Mouse (Mus musculus) ES-Bruce4 (cell line): ENCODE measurements around the gene 4930415O20Rik. TPM values are rescaled to one million over a fixed set of nuclear protein-coding genes. Genes with fewer than 3 reads are reported as not detected.
A peak's percentile ranks its signal among the peaks of the same experiment; 100 is the strongest.

ENCODE experiments used
- H3K27ac ChIP-seq: 2 replicates; pipeline ENCODE4 v1.5.1; 2012; ENCODE audit warnings: low read length, inconsistent platforms; ENCODE audit not compliant: insufficient read depth
- H3K27me3 ChIP-seq: 2 replicates; pipeline ENCODE4 v1.6.1; 2012; ENCODE audit warnings: mild to moderate bottlenecking, low read length, inconsistent platforms; ENCODE audit not compliant: control insufficient read depth, poor library complexity, insufficient read depth, severe bottlenecking
- H3K36me3 ChIP-seq: 2 replicates; pipeline ENCODE4 v1.6.1; 2012; ENCODE audit warnings: inconsistent platforms, mild to moderate bottlenecking, low read length, moderate library complexity; ENCODE audit not compliant: control insufficient read depth, poor library complexity, insufficient read depth, severe bottlenecking
- H3K4me1 ChIP-seq: one replicate; pipeline ENCODE4 v1.8.1; 2011; ENCODE audit warnings: low read length; ENCODE audit not compliant: control insufficient read depth, insufficient read depth
- H3K4me3 ChIP-seq: 2 replicates; pipeline ENCODE4 v1.5.1; 2011; ENCODE audit warnings: low read depth, mild to moderate bottlenecking, low read length
- H3K9ac ChIP-seq: 2 replicates; pipeline ENCODE4 v1.6.1; 2012; ENCODE audit warnings: low read depth, mild to moderate bottlenecking, inconsistent platforms; ENCODE audit not compliant: poor library complexity, severe bottlenecking
- H3K9me3 ChIP-seq: replicated peaks from 2 replicates; pipeline ENCODE4 v1.6.1; 2012; ENCODE audit warnings: mild to moderate bottlenecking, low read length, inconsistent platforms; ENCODE audit not compliant: control insufficient read depth, poor library complexity, insufficient read depth, severe bottlenecking
- CTCF ChIP-seq: IDR thresholded peaks from one replicate; pipeline ENCODE4 v1.8.1; 2011; ENCODE audit warnings: low read depth, low read length
- EP300 ChIP-seq: IDR thresholded peaks from 2 replicates; pipeline ENCODE4 v1.6.1; 2011; ENCODE audit warnings: low read depth, low read length; ENCODE audit not compliant: insufficient read depth
- POLR2A ChIP-seq: IDR thresholded peaks from one replicate; pipeline ENCODE4 v1.8.1; 2011; ENCODE audit warnings: low read length; ENCODE audit not compliant: insufficient read depth
- polyA plus RNA-seq: library from polyadenylated mRNA; stranded (reverse); fragments of >200 nt; gene quantifications from 2 replicates; pipeline ENCODE4 v1.2.4, GENCODE M21; 2011; ENCODE audit warnings: low read depth; ENCODE audit not compliant: missing spikeins, insufficient read depth, insufficient read length

The 4930415O20Rik gene
- polyA plus RNA-seq, 1 experiment = 2.6 TPM

DNA sequence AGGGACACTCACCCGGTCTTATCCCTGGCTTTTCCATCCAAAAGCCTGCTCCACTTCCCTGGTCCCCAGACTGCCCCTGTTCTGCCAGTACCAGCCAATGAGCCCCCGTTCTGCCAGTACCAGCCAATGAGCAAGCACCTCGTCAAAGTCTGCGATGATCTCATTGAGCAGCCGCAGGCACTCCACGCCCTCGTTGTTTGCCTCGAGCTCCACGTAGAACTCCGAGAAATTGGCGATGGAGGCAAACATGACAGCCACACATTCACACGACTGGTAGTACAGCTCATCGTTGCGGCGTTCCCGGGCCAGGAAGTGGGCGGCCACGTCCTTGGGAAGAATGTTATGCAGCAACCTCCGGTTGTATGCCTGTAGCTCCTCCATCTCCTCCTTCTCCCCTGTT lies 23.4 kb downstream of the 4930415O20Rik start:
- Histone ChIP-seq H3K27ac (no peak overlapping the region), H3K36me3 (no peaks in the 10 kb centered on the region), H3K9ac (no peak overlapping the region), H3K9me3 (no peaks in the 10 kb centered on the region), H3K27me3 (no peaks in the 10 kb centered on the region), H3K4me1 (peaks cover 3% of the 10 kb centered on the region), H3K4me3 (peak overlapping the region; percentile 38)
- TF ChIP-seq POLR2A = no peak
- no peak for TF ChIP-seq CTCF
- TF ChIP-seq EP300 = no peak

DNA sequence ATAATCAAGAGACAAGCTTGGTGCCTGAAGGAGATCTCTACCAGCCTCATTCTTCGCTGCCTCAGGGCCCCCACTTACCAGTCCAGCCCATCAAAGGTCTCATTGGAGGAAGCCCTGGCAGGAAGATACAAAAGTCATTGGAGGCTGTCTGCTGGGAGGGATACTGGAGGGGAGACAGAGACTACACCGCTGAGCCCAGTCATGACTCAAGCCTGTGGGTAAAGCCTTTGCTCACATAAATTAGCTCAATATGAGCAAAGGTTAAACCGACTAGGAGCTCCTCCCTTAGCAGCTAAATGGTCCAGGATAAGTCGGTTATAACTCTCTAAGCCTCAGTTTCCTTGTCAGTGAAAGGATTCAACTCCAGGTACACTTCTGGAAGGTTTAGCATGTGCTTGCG lies 24.2 kb downstream of the 4930415O20Rik start:
- Histone ChIP-seq H3K9me3 (no peaks in the 10 kb centered on the region), H3K27me3 (no peaks in the 10 kb centered on the region), H3K9ac (no peak overlapping the region), H3K36me3 (no peaks in the 10 kb centered on the region), H3K27ac (no peak overlapping the region), H3K4me3 (no peak overlapping the region), H3K4me1 (peaks cover 3% of the 10 kb centered on the region)
- TF ChIP-seq POLR2A (no peak), CTCF (no peak), EP300 (no peak)

DNA sequence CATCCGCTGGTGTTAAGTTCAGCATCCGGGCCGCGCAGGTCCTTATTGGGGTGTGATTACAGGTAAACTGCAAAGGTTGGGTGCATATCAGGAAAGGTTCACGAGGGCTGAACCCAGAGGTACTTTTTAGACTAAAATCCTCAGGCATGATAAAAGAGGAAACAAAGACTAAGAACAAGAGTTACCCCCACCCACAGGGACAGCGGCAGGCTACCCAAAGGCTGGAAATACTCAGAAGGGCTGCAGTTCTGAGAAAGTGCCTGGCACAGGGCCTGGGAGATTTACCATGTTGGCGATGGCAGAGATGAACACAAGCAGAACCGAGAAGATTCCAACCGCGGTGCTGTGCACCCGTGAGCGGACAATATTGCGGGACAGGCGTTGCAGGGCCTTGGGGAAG lies 25.8 kb downstream of the 4930415O20Rik start:
- no peak overlapping the region for H3K9ac ChIP-seq
- no peak for TF ChIP-seq POLR2A
- TF ChIP-seq EP300 = no peak
- TF ChIP-seq CTCF = no peak
- no peaks in the 10 kb centered on the region for H3K27me3 ChIP-seq
- 0 out of 2 replicates have a peak overlapping the region, but pooled peaks have one; percentile 7 for H3K4me3 ChIP-seq
- no peaks in the 10 kb centered on the region for H3K9me3 ChIP-seq
- no peaks in the 10 kb centered on the region for H3K36me3 ChIP-seq
- peaks cover 3% of the 10 kb centered on the region for H3K4me1 ChIP-seq
- no peak overlapping the region for H3K27ac ChIP-seq

DNA sequence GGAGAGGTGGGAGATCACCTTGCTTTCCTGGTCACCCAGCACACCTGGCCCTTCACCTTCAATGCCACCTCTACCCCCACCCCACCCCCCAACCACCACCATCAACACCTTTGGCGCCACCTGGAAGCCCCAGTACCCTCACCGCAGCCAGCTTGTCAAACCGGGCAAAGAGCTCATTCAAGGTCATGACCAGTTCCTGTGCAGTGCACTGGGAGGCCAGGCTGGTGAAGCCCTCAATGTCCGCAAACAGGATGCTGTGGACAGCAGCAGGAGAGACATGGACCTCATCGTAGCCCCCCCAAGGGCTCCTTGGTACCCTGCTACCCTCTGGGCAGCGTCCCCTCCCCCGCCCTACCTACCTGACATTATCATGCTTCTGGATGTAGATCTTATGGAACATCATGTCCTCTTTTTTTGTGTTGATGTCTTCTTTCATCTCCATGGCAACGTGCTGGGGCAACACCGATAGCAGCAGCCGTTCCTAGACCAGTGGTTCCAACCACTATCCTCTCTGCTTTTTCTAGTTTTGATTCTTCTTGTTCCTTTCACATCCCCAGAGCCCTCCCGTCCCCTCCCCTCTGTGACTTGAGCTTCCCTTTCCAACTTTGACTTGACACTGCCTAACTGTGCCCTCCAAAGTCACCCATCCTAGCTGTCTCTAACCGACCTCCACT lies 29.4 kb downstream of the 4930415O20Rik start:
- Histone ChIP-seq H3K4me1 (peaks cover 3% of the 10 kb centered on the region), H3K4me3 (no peak overlapping the region), H3K9ac (no peak overlapping the region), H3K9me3 (no peaks in the 10 kb centered on the region), H3K27ac (no peak overlapping the region), H3K27me3 (no peaks in the 10 kb centered on the region), H3K36me3 (no peaks in the 10 kb centered on the region)
- TF ChIP-seq POLR2A (no peak), CTCF (no peak), EP300 (no peak)

DNA sequence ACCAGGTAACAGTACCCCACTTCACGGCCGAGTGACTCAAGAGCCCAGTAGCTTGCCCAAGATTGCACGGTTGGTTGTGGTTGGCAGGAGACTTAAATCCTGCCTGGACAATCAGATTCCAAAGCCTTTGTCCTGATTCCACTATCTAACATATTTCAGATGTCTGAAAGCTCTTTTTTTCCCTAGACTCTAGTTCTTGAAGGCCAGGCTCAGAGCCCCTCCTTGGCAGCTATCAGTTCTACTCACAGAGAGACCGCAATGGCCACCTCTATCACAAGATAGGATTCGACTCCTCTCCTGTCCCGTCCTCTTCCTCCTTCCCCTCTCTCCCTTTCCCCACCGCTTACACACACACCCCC lies 31.0 kb downstream of the 4930415O20Rik start:
- Histone ChIP-seq H3K9me3 (no peaks in the 10 kb centered on the region), H3K4me3 (no peak overlapping the region), H3K27me3 (no peaks in the 10 kb centered on the region), H3K27ac (no peak overlapping the region), H3K4me1 (peaks cover 3% of the 10 kb centered on the region), H3K9ac (no peak overlapping the region), H3K36me3 (no peaks in the 10 kb centered on the region)
- TF ChIP-seq EP300 (no peak), CTCF (no peak), POLR2A (no peak)

DNA sequence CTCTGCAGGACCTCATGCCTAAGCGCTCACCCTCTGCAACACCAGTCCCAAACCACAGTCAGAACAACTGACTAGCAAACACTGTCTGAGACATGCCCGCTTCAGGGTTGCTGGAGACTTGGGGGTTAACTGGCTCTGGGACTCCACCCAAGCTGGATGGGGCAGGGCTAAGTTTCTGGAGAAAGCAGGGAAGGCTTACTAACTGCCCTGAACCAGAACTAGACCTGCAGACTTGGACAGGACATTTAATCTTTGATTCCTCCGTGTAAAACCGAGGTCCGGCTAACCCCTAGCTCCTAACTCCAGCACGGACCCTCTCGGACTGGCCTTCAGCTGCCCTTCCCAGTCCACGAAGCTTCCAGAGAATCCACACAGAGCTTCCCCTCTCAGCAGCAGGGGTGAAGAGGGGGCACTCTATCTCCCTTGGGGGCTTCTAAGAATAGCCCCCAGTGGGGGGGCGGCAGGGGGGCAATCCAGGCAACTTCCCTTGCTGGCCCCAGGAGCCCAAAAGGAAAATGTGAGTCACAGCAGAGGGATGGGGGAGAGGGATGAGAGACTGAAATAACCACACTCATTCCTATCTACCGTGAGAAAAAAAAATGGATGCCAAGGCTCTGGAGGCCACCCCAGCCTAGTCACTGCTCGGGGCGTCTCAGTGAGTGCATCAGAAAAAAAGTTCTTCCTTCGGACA lies 31.5 kb downstream of the 4930415O20Rik start:
- Histone ChIP-seq H3K4me3 (no peak overlapping the region), H3K4me1 (peaks cover 3% of the 10 kb centered on the region), H3K9me3 (no peaks in the 10 kb centered on the region), H3K36me3 (no peaks in the 10 kb centered on the region), H3K27ac (no peak overlapping the region), H3K27me3 (no peaks in the 10 kb centered on the region), H3K9ac (no peak overlapping the region)
- TF ChIP-seq CTCF (no peak), POLR2A (no peak), EP300 (no peak)
